Comparison of ENCODE assay signal across 11 mouse cellular contexts in genomic region chr4:32106664-32107171, GRCm38 (mm10).
DNase-seq lines count a peak whose midpoint lies in the region; ATAC-seq lines count a peak whose summit lies in the region.
"Had no signal": no experiment of that assay in that cellular context is flagged by ENCODE, and none has a peak within 500 bp of the region (broad histone marks: within the 10 kb centered on the region; RNA-seq: fewer than 3 reads in every experiment).

No protein-coding gene starts in this region.

- no peak for DNase-seq in heart, postnatal 25 days (ENCODE audit: low spot score)
- peak; percentile 56 for DNase-seq in forebrain, embryonic 14.5 days (ENCODE audit: low spot score)
- DNase-seq in left cerebral cortex, adult 9 months (ENCODE audit: low spot score in 2 of 2): peak; percentile 19 to 30
- DNase-seq in right cerebral cortex, adult 2 months (ENCODE audit: low spot score in 2 of 2): peak; percentile 25 to 42
- DNase-seq in urinary bladder, adult 2 months (ENCODE audit: low spot score): no peak
- DNase-seq in cerebellum, postnatal 10 days: no peak
- DNase-seq: B cell, adult 2 months; cerebellum, adult 9-10 months had no signal

- 4% methylated on average over 5 of the region's 5 CpGs for whole genome bisulfite sequencing in heart, embryonic 12.5 days
- 6% methylated on average over 5 of the region's 5 CpGs for WGBS in forebrain, embryonic 14.5 days

- no peaks in the 10 kb centered on the region; the same call in 1 of the 2 replicates for H3K27me3 ChIP-seq in heart, embryonic 12.5 days (replicated peaks)
- no peaks in the 10 kb centered on the region for H3K27me3 ChIP-seq in forebrain, embryonic 14.5 days (replicated peaks; ENCODE audit: control insufficient read depth, insufficient read depth, low read length)
- H3K27me3 ChIP-seq: liver, embryonic 12.5 days had no signal

- no peaks in the 10 kb centered on the region for H3K36me3 ChIP-seq in heart, embryonic 12.5 days
- H3K36me3 ChIP-seq in forebrain, embryonic 14.5 days (ENCODE audit: control insufficient read depth, insufficient read depth, low read length): no peaks in the 10 kb centered on the region
- H3K36me3 ChIP-seq: liver, embryonic 12.5 days had no signal

- no peak for ATAC-seq in heart, embryonic 12.5 days (ENCODE audit: insufficient number of reproducible peaks, low FRiP score)
- ATAC-seq in forebrain, embryonic 14.5 days: peak; percentile 66; the same call in 1 of the 2 replicates
- no peak for ATAC-seq in megakaryocyte progenitor cell, adult 5-6 weeks (replicated peaks; ENCODE audit: poor library complexity)
- ATAC-seq: liver, embryonic 12.5 days had no signal

- no peak overlapping the region for H3K9ac ChIP-seq in heart, embryonic 12.5 days
- peak overlapping the region; percentile 37 for H3K9ac ChIP-seq in forebrain, embryonic 14.5 days (ENCODE audit: low read length)
- H3K9ac ChIP-seq: liver, embryonic 12.5 days had no signal

- H3K9me3 ChIP-seq in heart, embryonic 12.5 days (replicated peaks): no peaks in the 10 kb centered on the region
- H3K9me3 ChIP-seq in forebrain, embryonic 14.5 days (replicated peaks; ENCODE audit: control insufficient read depth, low read length): no peaks in the 10 kb centered on the region
- H3K9me3 ChIP-seq: liver, embryonic 12.5 days had no signal

- H3K4me1 ChIP-seq in heart, embryonic 12.5 days (replicated peaks): peaks cover 8% of the 10 kb centered on the region
- H3K4me1 ChIP-seq in forebrain, embryonic 14.5 days (ENCODE audit: control insufficient read depth, insufficient read depth, low read length): peaks cover 7% of the 10 kb centered on the region
- H3K4me1 ChIP-seq: liver, embryonic 12.5 days had no signal

- H3K4me2 ChIP-seq in heart, embryonic 12.5 days: peak overlapping the region; percentile 24
- H3K4me2 ChIP-seq in forebrain, embryonic 14.5 days (ENCODE audit: low read length): 0 out of 2 replicates have a peak overlapping the region, but pooled peaks have one; percentile 5
- H3K4me2 ChIP-seq: liver, embryonic 12.5 days had no signal

- H3K27ac ChIP-seq in heart, embryonic 12.5 days (ENCODE audit: poor library complexity, severe bottlenecking): peak overlapping the region; percentile 39
- peak overlapping the region; percentile 55 for H3K27ac ChIP-seq in forebrain, embryonic 14.5 days (ENCODE audit: low read depth, low read length)
- H3K27ac ChIP-seq: liver, embryonic 12.5 days had no signal

- intact Hi-C loops in heart, postnatal 25 days (cut with DNase I): no loop called here

- H3K4me3 ChIP-seq in heart, embryonic 12.5 days: no peak overlapping the region
- H3K4me3 ChIP-seq in forebrain, embryonic 14.5 days (ENCODE audit: low read depth, low read length): no peak overlapping the region
- H3K4me3 ChIP-seq: liver, embryonic 12.5 days had no signal

Comparison
In these comparisons a context has a peak if more than half of its experiments do, and no peak if none do; other contexts are left out.
1. DNase-seq: peak in forebrain, embryonic 14.5 days (single experiment), left cerebral cortex, adult 9 months (2 of 2) and right cerebral cortex, adult 2 months (2 of 2); none in heart, postnatal 25 days (single experiment), urinary bladder, adult 2 months (single experiment) and cerebellum, postnatal 10 days (0 of 2).